Mouse (Mus musculus) erythroblast, embryonic 14.5 days (primary cell): ENCODE measurements around the gene Slc19a1.

ENCODE experiments used
- GATA1 ChIP-seq: IDR thresholded peaks from 2 replicates; pipeline ENCODE4 v1.6.1; 2012; ENCODE audit warnings: low read length, inconsistent platforms, mixed read lengths
- TAL1 ChIP-seq: IDR thresholded peaks from 3 replicates; pipeline ENCODE4 v1.6.1; 2012; ENCODE audit warnings: low read length, inconsistent platforms, mixed read lengths

GRCm38 (mm10) chr10:77064239-77064638, 32.2 kb downstream of the Slc19a1 start:
- TF ChIP-seq GATA1 (no peak), TAL1 (no peak)
